Mouse (Mus musculus) liver, postnatal 0 days (tissue): ENCODE measurements around the gene Ccdc33.

Experiments
- CTCF ChIP-seq: sonication (generic); IDR thresholded peaks from 2 replicates; pipeline ENCODE4 v1.5.1; 2016; ENCODE audit warnings: antibody characterized with exemption, low read depth
- EP300 ChIP-seq: IDR thresholded peaks from 2 replicates; pipeline ENCODE4 v1.6.1; 2016; ENCODE audit warnings: antibody characterized with exemption, low read depth, mild to moderate bottlenecking

DNA sequence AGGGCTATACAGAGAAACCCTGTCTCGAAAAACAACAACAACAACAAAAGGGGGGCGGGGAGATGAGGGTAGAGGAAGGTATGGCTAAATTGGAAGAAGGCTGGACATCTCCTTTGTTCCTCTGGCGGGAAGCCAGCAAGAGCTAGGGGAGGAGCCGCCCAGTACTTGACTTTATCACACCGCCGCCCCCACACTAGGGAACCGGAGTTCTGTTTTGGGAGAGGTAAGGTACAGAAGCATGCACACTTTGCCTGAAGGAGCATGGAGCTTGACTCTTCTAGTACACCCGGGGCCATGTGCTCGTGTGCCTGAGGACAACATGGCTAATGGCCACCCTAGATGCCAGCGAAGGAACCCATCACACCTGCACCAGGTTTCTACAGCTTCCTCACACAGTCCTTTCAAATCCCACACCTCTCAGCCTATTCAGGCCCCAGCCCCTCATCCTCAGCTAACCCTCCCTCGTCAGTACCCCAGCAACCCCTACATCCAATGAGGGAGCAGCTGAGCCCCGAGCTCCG lies 121.1 kb downstream of the Ccdc33 start:
- TF ChIP-seq CTCF (no peak), EP300 (no peak)
